Mouse (Mus musculus): Measurements from ENCODE around the gene H2al1m.
"Not testable (repeated sequence)": the region's sequence is repeated elsewhere in the genome, so short reads cannot be mapped to it uniquely, and the experiment has no call there.

Gene H2al1m

GRCm38 (mm10) chrX:9283464-9283863, at the start of gene H2al1m:
Gene H2al1m, plus strand, starts transcription at chrX:9283764.
- H3K36me3 ChIP-seq (ENCODE audit: control insufficient read depth, insufficient read depth, low read length, poor library complexity, severe bottlenecking); DNase-seq (ENCODE audit: low read depth, low spot score); H3K27me3 ChIP-seq (ENCODE audit: control insufficient read depth, insufficient read depth, low read length, poor library complexity, severe bottlenecking): not testable (repeated sequence)

DNA sequence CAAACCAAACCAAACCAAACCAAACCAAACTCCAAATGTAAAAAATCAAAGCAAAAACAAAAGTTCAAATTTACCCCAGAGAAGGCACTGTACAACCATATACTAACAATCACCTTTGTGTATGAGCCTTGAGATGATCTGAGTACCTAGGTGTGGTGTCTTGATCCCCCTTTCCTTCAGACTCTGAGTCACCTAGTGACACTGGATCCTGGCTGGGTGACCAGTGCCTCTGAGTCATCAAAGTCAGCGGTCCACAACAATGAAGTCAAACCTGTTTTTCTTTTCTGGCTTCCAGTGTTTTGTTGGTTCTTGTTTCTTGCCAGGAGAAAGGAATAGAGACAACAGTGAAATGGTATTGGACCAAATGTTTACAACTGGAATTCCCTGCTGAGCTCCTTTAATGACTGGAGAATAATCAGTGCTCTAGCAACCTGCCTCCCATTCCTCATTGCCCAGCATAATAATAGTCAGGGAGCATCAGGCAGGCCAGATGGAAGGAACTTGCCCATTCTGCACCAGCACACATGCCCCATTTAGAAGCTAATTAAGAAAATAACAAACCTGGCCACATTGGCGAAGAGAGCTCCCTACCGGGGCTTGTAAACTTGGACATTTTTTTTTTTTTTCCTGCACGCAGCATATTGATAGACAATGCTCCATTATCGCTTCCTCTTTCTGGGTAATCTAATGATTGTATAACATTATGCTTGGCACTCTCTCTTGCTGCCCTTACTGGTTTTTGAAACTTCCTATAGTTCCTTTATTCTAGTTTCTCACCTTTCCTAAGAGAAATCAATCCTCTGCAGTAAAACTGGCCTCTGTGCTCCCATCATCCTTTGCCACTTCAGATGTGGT, 42.6 kb upstream of the H2al1m start:
- DNase-seq (ENCODE audit: low read depth, low spot score), result no peak
- Histone ChIP-seq H3K27me3 (ENCODE audit: control insufficient read depth, insufficient read depth, low read length, poor library complexity, severe bottlenecking) (no peaks in the 10 kb centered on the region), H3K36me3 (ENCODE audit: control insufficient read depth, insufficient read depth, low read length, poor library complexity, severe bottlenecking) (no peaks in the 10 kb centered on the region)

GRCm38 (mm10) chrX:9243381-9243864, 40.1 kb upstream of the H2al1m start:
- H3K36me3 ChIP-seq (ENCODE audit: control insufficient read depth, insufficient read depth, low read length, poor library complexity, severe bottlenecking), result no peaks in the 10 kb centered on the region
- peak; percentile 6 for DNase-seq (ENCODE audit: low read depth, low spot score)

GRCm38 (mm10) chrX:9244603-9245336, 38.8 kb upstream of the H2al1m start:
- no peaks in the 10 kb centered on the region for H3K27me3 ChIP-seq (ENCODE audit: control insufficient read depth, insufficient read depth, low read length, poor library complexity, severe bottlenecking)
- H3K36me3 ChIP-seq (ENCODE audit: control insufficient read depth, insufficient read depth, low read length, poor library complexity, severe bottlenecking), result no peaks in the 10 kb centered on the region
- no peak for DNase-seq (ENCODE audit: low read depth, low spot score)

More at GRCm38 (mm10) chrX:9243381-9243864, 40.1 kb upstream of the H2al1m start:
- H3K27me3 ChIP-seq (ENCODE audit: control insufficient read depth, insufficient read depth, low read length, poor library complexity, severe bottlenecking), result no peaks in the 10 kb centered on the region

DNA sequence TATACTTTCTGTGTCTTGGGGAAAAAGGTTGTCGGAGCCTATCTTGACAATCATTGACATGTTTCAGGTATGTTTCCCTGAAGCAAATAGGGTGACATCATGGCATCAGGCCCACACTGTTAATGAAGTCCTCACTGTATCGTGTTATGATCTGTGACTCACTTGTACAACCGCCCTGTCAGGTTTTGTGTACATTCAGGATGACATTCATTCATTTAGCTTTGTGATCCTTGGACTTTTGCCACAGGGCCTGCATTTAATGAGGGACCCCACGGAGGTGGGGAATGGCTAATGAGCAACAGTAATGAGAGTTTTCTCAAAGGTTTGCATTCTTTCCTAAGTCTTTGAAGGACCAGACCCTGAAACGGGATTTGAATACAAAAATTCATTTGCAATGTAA, 34.7 kb upstream of the H2al1m start:
- H3K36me3 ChIP-seq (ENCODE audit: control insufficient read depth, insufficient read depth, low read length, poor library complexity, severe bottlenecking), result no peaks in the 10 kb centered on the region
- no peak for DNase-seq (ENCODE audit: low read depth, low spot score)
- no peaks in the 10 kb centered on the region for H3K27me3 ChIP-seq (ENCODE audit: control insufficient read depth, insufficient read depth, low read length, poor library complexity, severe bottlenecking)

DNA sequence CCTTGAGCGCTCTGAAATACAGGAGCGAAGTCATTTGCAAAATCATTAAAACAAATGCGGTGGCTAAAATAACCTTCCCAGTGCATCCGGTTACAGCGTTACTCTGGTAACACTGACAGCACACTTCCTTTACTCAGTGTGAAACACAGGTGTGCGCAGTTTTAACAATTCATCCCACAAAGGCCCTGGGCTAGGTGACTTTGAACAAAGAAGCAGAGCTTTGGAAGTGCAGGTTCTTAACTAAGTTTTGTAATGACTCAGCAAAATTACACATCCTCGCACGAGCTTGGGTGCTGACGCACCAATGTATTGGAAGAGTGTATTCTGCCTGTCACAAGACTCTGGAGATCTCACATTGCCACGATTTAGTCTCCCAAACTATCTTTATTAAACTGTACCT, 29.6 kb upstream of the H2al1m start:
- no peaks in the 10 kb centered on the region for H3K27me3 ChIP-seq (ENCODE audit: control insufficient read depth, insufficient read depth, low read length, poor library complexity, severe bottlenecking)
- peak; percentile 46 for DNase-seq (ENCODE audit: low read depth, low spot score)
- H3K36me3 ChIP-seq (ENCODE audit: control insufficient read depth, insufficient read depth, low read length, poor library complexity, severe bottlenecking), result no peaks in the 10 kb centered on the region

DNA sequence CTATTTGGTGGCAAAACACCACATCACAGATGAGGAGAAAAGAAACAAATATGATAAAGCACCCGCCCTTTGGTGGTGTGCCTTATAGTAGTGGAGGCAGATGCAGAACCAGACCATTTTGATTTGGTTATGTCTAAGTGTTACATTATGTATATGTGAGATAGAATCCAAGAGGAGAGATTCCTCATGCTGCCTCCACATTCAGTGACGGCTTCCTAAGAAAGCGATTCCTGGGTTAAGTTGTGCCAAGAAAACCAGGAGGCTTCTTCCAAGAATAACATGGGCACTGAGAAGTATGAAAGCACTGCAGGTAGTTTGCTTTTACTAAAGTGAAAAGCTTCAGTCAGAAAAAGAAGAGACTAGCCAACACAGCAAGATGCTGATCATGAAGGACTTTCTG, 28.7 kb upstream of the H2al1m start:
- Histone ChIP-seq H3K27me3 (ENCODE audit: control insufficient read depth, insufficient read depth, low read length, poor library complexity, severe bottlenecking) (no peaks in the 10 kb centered on the region), H3K36me3 (ENCODE audit: control insufficient read depth, insufficient read depth, low read length, poor library complexity, severe bottlenecking) (no peaks in the 10 kb centered on the region)
- DNase-seq (ENCODE audit: low read depth, low spot score), result no peak

DNA sequence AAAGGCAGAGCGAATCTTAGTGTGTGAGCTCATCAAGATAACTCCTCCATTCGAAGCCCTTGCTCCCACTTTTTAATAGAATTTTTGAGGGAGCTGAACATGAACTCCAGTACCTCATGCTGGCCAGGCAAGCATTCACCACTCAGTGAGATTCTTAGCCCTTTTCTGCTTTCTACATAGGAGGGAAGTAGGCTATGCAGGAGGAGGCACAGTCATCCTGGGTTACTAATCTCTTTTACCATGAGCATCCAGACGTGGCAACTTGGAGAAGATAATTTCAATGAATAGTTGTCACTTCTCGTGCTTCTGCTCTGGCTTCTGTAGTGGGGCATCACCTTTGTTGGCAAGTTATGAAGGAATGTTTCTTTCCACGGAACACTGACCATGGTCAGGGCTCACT, 26.8 kb upstream of the H2al1m start, which contains the start of gene Gm14862:
Gene Gm14862, minus strand, starts transcription at position 134 of the 400 bp plus-strand sequence.
- Histone ChIP-seq H3K27me3 (ENCODE audit: control insufficient read depth, insufficient read depth, low read length, poor library complexity, severe bottlenecking) (no peaks in the 10 kb centered on the region), H3K36me3 (ENCODE audit: control insufficient read depth, insufficient read depth, low read length, poor library complexity, severe bottlenecking) (no peaks in the 10 kb centered on the region)
- DNase-seq (ENCODE audit: low read depth, low spot score), result no peak

DNA sequence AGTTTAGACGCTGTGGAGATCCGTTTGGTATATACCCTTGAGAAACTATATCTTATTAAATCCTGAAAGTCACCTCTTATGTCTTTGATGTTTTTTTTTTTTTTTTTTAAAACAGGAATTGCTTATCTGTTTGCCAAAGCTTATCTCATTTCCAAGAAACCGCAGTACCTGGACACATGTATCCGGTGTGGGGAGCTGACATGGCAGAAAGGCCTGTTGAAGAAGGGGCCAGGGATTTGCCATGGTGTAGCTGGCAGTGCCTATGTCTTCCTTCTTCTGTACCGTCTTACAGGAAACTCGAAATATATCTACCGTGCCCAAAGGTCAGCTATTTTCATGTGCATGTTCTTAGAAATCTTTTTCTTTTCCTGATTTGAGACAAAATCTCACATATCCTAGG, 25.7 kb upstream of the H2al1m start:
- no peak for DNase-seq (ENCODE audit: low read depth, low spot score)
- Histone ChIP-seq H3K27me3 (ENCODE audit: control insufficient read depth, insufficient read depth, low read length, poor library complexity, severe bottlenecking) (no peaks in the 10 kb centered on the region), H3K36me3 (ENCODE audit: control insufficient read depth, insufficient read depth, low read length, poor library complexity, severe bottlenecking) (no peaks in the 10 kb centered on the region)

DNA sequence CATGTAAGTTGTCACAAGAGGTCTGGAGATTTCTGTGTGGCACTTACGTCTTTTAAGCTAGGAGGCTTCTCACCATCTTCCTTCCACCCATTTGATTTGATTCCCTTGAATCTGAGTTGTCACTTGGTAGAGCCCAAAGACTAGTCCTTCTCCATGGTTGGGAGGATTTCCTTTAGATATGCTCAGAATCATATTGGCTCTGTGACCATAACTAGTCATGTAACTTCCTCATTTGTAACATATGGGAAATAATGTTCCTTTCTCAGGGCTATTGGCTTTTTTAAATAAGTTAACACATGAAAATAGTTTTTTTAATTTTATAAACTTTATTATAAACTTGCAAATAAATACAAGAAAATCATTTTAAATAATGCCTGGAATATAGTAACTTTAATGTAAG, 24.3 kb upstream of the H2al1m start:
- no peak for DNase-seq (ENCODE audit: low read depth, low spot score)
- Histone ChIP-seq H3K36me3 (ENCODE audit: control insufficient read depth, insufficient read depth, low read length, poor library complexity, severe bottlenecking) (no peaks in the 10 kb centered on the region), H3K27me3 (ENCODE audit: control insufficient read depth, insufficient read depth, low read length, poor library complexity, severe bottlenecking) (no peaks in the 10 kb centered on the region)

DNA sequence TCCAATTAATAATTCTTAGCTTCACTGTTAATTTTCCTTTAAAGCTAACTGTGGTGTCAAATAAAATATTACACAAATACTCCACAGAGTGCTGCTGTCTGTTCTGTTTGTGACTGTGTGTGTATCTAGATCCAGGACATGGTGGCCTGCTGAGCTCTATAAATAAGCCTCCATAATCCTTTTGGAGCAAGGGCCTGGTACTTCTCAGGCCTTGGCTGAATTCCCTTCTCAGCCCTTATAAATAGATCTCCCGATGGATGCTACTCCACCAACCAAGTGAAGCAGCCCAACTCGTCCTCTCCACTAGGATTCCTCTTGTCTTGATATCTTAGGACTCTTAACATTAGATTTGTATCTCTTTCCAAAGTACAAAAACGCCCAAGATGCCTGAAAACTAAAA, 12.5 kb upstream of the H2al1m start:
- no peaks in the 10 kb centered on the region for H3K36me3 ChIP-seq (ENCODE audit: control insufficient read depth, insufficient read depth, low read length, poor library complexity, severe bottlenecking)
- no peaks in the 10 kb centered on the region for H3K27me3 ChIP-seq (ENCODE audit: control insufficient read depth, insufficient read depth, low read length, poor library complexity, severe bottlenecking)
- DNase-seq (ENCODE audit: low read depth, low spot score), result no peak

GRCm38 (mm10) chrX:9271947-9272459, 11.6 kb upstream of the H2al1m start:
- DNase-seq (ENCODE audit: low read depth, low spot score), result peak; percentile 2
- Histone ChIP-seq H3K36me3 (ENCODE audit: control insufficient read depth, insufficient read depth, low read length, poor library complexity, severe bottlenecking) (no peaks in the 10 kb centered on the region), H3K27me3 (ENCODE audit: control insufficient read depth, insufficient read depth, low read length, poor library complexity, severe bottlenecking) (no peaks in the 10 kb centered on the region)

DNA sequence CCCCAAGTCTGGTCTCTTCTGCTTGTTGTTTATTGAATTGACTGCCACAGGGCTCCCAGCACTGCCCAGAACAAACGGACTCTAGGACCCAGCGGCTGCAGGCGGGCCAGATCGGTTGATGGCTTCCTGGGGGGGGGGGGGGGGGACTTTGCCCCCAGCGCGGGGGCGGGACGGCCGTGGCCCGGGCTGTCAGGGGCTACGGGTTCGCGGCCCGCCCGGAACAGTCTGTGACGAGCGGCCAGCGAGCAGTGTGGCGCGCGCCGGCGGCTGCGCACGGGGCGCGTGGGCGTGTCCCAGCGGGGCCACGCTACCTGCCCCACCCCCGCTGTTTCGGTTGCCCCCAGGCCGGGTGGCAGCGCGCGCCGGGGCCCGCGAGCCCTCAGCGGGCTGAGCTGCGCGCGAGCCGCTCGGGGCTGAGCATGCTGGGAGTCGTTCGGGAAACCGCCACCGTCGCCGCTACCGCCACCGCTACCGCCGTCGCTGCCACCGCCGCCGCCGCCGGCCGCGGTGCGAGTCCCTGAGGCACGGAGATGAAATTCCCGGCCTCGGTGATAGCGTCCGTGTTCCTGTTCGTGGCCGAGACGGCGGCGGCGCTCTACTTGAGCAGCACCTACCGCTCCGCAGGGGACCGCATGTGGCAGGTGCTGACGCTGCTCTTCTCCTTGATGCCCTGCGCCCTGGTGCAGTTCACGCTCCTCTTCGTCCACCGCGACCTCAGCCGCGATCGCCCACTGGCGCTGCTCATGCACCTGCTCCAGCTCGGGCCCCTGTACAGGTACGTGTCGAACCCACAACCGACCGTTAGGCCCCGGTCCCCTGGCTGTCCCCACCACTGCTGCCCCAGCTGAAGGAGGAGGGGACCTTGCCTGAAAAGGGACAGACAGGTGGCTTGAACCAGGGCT, 10.9 kb upstream of the H2al1m start, which contains the start of gene Xk:
Gene Xk, plus strand, starts transcription at position 297 of the 902 bp plus-strand sequence.
- H3K36me3 ChIP-seq (ENCODE audit: control insufficient read depth, insufficient read depth, low read length, poor library complexity, severe bottlenecking), result no peaks in the 10 kb centered on the region
- DNase-seq (ENCODE audit: low read depth, low spot score), result peak; percentile 71

DNA sequence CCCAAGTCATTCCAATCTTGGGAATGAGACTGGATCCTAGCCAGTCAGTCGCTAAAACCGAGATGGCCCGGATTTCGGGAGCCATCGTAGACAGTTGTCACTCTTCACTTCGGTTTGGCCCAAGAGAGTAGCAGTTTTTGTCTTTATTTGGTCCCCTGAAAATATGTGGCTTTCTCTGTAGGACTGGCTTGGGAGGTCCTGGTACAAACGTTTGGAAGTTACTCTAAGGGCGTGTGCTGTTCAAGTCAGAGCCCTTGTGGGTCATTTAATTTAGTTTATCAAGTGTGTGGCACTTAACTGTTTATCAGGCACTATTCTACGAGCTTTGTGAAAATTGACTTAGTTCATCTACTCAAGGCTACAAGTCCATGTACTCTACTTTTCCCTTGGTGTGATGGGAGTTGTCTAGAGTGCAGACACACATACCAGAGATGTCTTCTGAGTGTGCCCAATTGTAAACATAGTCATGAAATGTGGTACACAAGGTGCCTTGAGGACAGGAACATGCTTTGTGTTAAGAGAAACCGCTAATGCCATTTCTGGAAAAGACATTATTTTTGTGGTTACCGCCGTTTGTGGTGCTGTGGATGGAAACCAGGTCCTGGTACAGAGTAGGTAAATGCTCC, 10.1 kb upstream of the H2al1m start:
- no peak for DNase-seq (ENCODE audit: low read depth, low spot score)
- no peaks in the 10 kb centered on the region for H3K36me3 ChIP-seq (ENCODE audit: control insufficient read depth, insufficient read depth, low read length, poor library complexity, severe bottlenecking)
- no peaks in the 10 kb centered on the region for H3K27me3 ChIP-seq (ENCODE audit: control insufficient read depth, insufficient read depth, low read length, poor library complexity, severe bottlenecking)

More for the DNA sequence above, 10.9 kb upstream of the H2al1m start, which contains the start of gene Xk:
- no peaks in the 10 kb centered on the region for H3K27me3 ChIP-seq (ENCODE audit: control insufficient read depth, insufficient read depth, low read length, poor library complexity, severe bottlenecking)
